Mouse (Mus musculus) G1E (cell line): ENCODE measurements at regions not wholly inside any gene's neighbourhood (a gene's known extent, or its start where the extent isn't known, plus 50 kb on each side); places are given as distances from the start of the nearest gene placed in this dataset.

ENCODE experiments used
- ATAC-seq: 2 replicates; pipeline ENCODE4 v1.8.0; 2016; ENCODE audit warnings: mild to moderate bottlenecking; ENCODE audit not compliant: insufficient number of reproducible peaks, poor library complexity, low FRiP score, severe bottlenecking; ENCODE audit errors: extremely low read depth
- DNase-seq: peaks from one replicate; pipeline ENCODE4 v3.0.0; 2012; ENCODE audit warnings: low spot score
- H3K27me3 ChIP-seq: 2 replicates; pipeline ENCODE4 v1.6.1; 2012; ENCODE audit warnings: mild to moderate bottlenecking, low read length, inconsistent platforms; ENCODE audit not compliant: insufficient read depth
- H3K36me3 ChIP-seq: replicated peaks from 2 replicates; pipeline ENCODE3; 2012; ENCODE audit warnings: mild to moderate bottlenecking, inconsistent platforms
- H3K4me1 ChIP-seq: 2 replicates; pipeline ENCODE4 v1.6.1; 2012; ENCODE audit warnings: low read depth, low read length, inconsistent platforms, mixed read lengths; ENCODE audit not compliant: insufficient read depth
- H3K4me3 ChIP-seq: 2 replicates; pipeline ENCODE4 v1.5.1; 2012; ENCODE audit warnings: low read depth, mild to moderate bottlenecking, inconsistent platforms, low read length, moderate library complexity, mixed read lengths
- H3K9me3 ChIP-seq: replicated peaks from 2 replicates; pipeline ENCODE4 v1.6.1; 2012; ENCODE audit warnings: inconsistent platforms
- CTCF ChIP-seq: IDR thresholded peaks from 2 replicates; pipeline ENCODE4 v1.5.1; 2012; ENCODE audit warnings: low read depth, low read length, inconsistent platforms, mixed read lengths
- GATA1 ChIP-seq: IDR thresholded peaks from 2 replicates; pipeline ENCODE4 v1.6.1; 2012; ENCODE audit warnings: borderline replicate concordance, low read length, inconsistent platforms, mixed read lengths
- GATA2 ChIP-seq: IDR thresholded peaks from 2 replicates; pipeline ENCODE4 v1.6.1; 2012; ENCODE audit warnings: low read depth, low read length, inconsistent platforms, borderline replicate concordance
- POLR2AphosphoS5 ChIP-seq: IDR thresholded peaks from 2 replicates; pipeline ENCODE4 v1.6.1; 2012; ENCODE audit warnings: low read depth, low read length, inconsistent platforms; ENCODE audit not compliant: insufficient replicate concordance
- TAL1 ChIP-seq: conservative IDR thresholded peaks from 2 replicates; pipeline ENCODE4 v1.6.1; 2012; ENCODE audit warnings: low read depth, low read length, inconsistent platforms, mixed read lengths

DNA sequence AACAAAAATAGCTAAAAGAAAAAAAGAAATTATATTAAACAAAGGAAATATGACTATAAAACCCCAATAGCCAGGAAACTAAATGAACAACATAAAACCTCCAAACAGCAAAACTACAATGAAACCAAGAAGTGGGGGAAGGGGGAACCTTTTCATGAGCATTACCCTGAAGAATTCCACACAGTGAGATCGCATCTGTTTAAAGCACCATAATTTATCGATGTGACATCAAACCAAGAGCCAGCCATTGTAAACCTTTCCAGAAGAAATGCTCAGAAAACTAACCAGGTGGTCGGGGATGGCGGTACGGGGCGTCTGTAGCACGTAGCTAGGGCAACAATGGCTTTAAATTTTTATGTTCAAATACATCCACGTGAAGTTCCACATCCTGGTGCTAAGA is 214.8 kb upstream of the Spred2 start:
- no peak for ATAC-seq
- H3K4me1 ChIP-seq = no peaks in the 10 kb centered on the region

DNA sequence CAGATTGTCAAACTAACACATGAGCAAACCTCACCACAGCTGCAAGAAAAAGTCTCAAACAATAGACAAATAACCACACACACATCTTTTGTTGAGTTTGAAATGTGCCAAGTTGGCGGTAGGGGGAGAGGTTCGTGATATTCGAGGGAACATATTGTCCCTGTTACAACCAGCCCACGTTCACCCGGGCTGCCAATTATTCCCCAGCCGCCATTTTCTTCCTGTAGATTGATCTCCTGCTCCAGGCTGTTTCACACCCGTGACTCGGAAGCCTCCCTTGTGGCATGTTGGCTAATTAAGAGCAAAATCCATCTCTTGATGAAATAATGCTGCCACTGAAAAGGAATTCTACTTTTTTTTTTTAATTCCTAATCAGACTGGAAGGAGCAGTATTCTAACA is 211.1 kb upstream of the Spred2 start:
- Histone ChIP-seq H3K27me3 (peaks cover 4% of the 10 kb centered on the region; the same call in 1 of the 2 replicates), H3K4me3 (no peak overlapping the region), H3K36me3 (no peaks in the 10 kb centered on the region), H3K9me3 (no peaks in the 10 kb centered on the region), H3K4me1 (no peaks in the 10 kb centered on the region)
- DNase-seq (no peak), ATAC-seq (no peak)
- TF ChIP-seq POLR2AphosphoS5 = no peak
- TF ChIP-seq GATA1 = no peak
- TF ChIP-seq CTCF = no peak
- TF ChIP-seq GATA2 = no peak
- TF ChIP-seq TAL1 = no peak

More for the DNA sequence above, 214.8 kb upstream of the Spred2 start:
- no peak for TF ChIP-seq TAL1
- no peak for TF ChIP-seq CTCF
- TF ChIP-seq POLR2AphosphoS5 = no peak
- TF ChIP-seq GATA2 = no peak
- no peak for TF ChIP-seq GATA1
- Histone ChIP-seq H3K27me3 (peaks cover 6% of the 10 kb centered on the region; the same call in 1 of the 2 replicates), H3K9me3 (no peaks in the 10 kb centered on the region), H3K4me3 (no peak overlapping the region), H3K36me3 (no peaks in the 10 kb centered on the region)
- no peak for DNase-seq

DNA sequence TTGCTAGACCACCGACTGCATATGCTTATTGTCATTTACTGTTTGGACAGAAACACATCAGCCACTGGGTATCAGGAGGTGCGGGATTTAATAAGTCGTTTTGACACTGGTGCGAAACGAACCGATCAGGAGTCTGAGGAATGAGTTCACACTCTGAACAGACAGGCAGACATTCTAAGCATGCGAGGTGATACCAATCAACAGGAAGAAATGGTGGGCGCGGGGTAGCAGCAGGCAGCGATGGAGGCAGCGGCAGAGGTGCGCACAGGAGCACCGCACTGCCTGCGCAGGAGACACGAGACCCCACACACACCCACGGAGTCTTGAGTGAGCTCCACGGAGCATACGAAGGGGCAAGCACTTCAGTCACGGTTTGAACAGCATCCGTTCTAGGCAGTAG is 210.6 kb upstream of the Spred2 start:
- no peak overlapping the region for H3K4me3 ChIP-seq
- H3K27me3 ChIP-seq = peaks cover 3% of the 10 kb centered on the region; the same call in 1 of the 2 replicates
- ATAC-seq (no peak), DNase-seq (no peak)
- no peaks in the 10 kb centered on the region for H3K9me3 ChIP-seq
- no peaks in the 10 kb centered on the region for H3K36me3 ChIP-seq
- H3K4me1 ChIP-seq = no peaks in the 10 kb centered on the region
- no peak for TF ChIP-seq POLR2AphosphoS5
- no peak for TF ChIP-seq TAL1
- TF ChIP-seq GATA1 = no peak
- no peak for TF ChIP-seq CTCF
- TF ChIP-seq GATA2 = no peak

DNA sequence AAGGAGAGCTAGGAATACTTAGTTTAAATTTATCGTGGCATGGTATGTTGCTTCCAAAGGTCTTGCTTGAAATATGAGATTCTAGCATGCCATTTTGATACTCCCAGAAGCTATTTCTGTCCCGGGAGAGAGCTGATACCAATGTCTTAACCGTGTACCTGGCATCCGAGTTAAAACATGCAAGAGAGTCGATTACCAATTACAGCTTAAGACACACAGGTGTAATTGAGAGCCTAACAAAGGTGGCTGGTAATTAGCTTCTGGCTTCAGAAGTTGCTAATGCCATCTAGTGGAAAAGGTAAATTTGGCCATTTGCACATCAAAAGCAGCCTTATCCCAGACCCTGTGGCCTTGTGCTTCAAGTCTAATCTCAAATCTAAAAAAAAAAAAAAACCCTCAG is 210.0 kb upstream of the Spred2 start:
- no peak for DNase-seq
- TF ChIP-seq CTCF (no peak), GATA1 (no peak), TAL1 (no peak), GATA2 (no peak), POLR2AphosphoS5 (no peak)
- H3K27me3 ChIP-seq = no peaks in the 10 kb centered on the region

DNA sequence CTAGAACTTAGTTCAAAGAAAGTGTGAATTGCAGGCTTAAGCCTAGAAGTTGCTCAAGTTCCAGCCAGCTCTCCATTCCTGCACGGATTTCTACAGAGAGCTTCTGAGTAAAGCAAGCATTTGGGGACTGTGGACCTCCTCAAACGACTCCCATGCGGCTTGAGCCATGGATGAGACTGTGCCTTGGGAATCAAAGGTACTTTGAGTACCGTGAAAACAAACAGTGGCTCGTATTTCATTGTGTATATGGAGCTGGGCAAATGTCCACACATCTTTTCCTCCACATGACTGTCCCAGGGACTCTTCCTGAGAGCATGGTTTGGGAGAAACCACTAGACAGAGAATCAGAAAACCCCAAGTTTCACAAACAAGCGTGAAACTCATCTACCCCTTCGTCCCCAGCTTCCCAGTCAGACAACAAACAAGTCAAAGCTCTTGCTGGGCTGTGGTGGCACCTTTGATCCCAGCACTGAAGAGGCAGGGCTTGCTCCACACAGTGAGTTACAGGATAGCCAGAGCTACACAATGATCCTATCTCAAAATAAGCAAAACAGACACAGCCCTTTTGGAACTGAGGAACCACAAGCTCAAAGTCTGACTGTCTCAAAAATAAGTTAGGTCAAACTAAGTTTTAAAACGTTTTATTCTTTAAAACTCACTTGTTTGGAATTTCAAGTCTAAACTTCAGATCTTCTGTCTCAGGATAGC is 209.1 kb upstream of the Spred2 start:
- no peaks in the 10 kb centered on the region for H3K4me1 ChIP-seq
- TF ChIP-seq POLR2AphosphoS5 (no peak), TAL1 (no peak), CTCF (no peak), GATA1 (no peak), GATA2 (no peak)
- no peaks in the 10 kb centered on the region for H3K9me3 ChIP-seq
- no peaks in the 10 kb centered on the region for H3K36me3 ChIP-seq
- ATAC-seq (no peak), DNase-seq (no peak)
- H3K4me3 ChIP-seq = no peak overlapping the region
- no peaks in the 10 kb centered on the region for H3K27me3 ChIP-seq

More for the DNA sequence above, 210.0 kb upstream of the Spred2 start:
- ATAC-seq = no peak
- no peaks in the 10 kb centered on the region for H3K4me1 ChIP-seq
- no peaks in the 10 kb centered on the region for H3K36me3 ChIP-seq
- no peaks in the 10 kb centered on the region for H3K9me3 ChIP-seq
- no peak overlapping the region for H3K4me3 ChIP-seq

DNA sequence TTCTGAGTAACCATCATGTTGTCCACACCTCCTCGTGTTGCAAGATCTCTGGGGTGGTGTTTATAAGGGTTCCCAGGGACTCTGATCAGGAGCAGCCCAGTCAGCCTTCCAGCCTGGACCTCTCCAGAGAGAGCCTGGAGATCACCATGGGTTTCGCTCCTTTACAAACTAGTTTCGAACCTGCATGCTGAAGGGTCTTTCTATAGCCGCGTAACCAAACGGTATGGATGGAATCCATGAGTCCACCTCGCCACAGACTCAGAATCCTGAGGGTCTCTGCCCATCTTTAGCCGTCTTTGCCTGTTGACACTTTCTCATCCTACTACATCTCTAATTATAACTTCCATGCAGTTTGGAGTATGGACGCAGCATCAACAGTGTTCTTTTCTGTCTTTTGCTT is 206.0 kb upstream of the Spred2 start:
- DNase-seq = no peak
- no peak for TF ChIP-seq TAL1
- no peak for TF ChIP-seq POLR2AphosphoS5
- TF ChIP-seq GATA1 = no peak
- ATAC-seq = no peak
- H3K27me3 ChIP-seq = no peaks in the 10 kb centered on the region
- no peaks in the 10 kb centered on the region for H3K36me3 ChIP-seq
- H3K4me3 ChIP-seq = no peak overlapping the region
- no peaks in the 10 kb centered on the region for H3K9me3 ChIP-seq
- H3K4me1 ChIP-seq = no peaks in the 10 kb centered on the region

DNA sequence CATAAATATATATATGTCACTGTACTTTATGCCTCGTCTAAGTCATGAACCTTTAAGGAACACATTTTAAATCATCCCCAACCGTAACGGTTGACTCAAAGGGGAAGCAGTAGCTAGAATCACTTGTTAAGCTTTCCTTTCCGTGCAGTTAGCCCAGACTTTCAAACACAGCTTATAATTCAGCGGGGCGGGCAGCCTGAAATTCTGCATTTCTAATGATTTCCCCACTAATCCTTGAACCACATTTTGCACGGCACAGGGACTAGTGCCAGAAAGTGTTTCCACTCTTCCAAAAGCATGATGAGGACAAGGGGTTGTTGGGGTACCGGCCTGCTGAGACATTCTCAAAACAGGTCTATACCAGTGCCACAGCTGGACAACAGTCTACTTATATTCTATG is 195.1 kb upstream of the Spred2 start:
- ATAC-seq = no peak
- H3K4me3 ChIP-seq = no peak overlapping the region
- TF ChIP-seq CTCF = no peak
- TF ChIP-seq GATA1 = no peak
- TF ChIP-seq GATA2 = no peak
- TF ChIP-seq TAL1 = no peak
- no peak for TF ChIP-seq POLR2AphosphoS5
- no peaks in the 10 kb centered on the region for H3K4me1 ChIP-seq
- DNase-seq = no peak
- peaks cover 8% of the 10 kb centered on the region; the same call in 1 of the 2 replicates for H3K27me3 ChIP-seq
- H3K9me3 ChIP-seq = no peaks in the 10 kb centered on the region
- H3K36me3 ChIP-seq = no peaks in the 10 kb centered on the region
